Mouse (Mus musculus): ENCODE results near the gene Dhx58. TPM values are rescaled to one million over a fixed set of nuclear protein-coding genes. Genes with fewer than 3 reads are reported as not detected.

Gene Dhx58
- polyA plus RNA-seq, 1 experiment from 2014 or later: 4.3 TPM

DNA sequence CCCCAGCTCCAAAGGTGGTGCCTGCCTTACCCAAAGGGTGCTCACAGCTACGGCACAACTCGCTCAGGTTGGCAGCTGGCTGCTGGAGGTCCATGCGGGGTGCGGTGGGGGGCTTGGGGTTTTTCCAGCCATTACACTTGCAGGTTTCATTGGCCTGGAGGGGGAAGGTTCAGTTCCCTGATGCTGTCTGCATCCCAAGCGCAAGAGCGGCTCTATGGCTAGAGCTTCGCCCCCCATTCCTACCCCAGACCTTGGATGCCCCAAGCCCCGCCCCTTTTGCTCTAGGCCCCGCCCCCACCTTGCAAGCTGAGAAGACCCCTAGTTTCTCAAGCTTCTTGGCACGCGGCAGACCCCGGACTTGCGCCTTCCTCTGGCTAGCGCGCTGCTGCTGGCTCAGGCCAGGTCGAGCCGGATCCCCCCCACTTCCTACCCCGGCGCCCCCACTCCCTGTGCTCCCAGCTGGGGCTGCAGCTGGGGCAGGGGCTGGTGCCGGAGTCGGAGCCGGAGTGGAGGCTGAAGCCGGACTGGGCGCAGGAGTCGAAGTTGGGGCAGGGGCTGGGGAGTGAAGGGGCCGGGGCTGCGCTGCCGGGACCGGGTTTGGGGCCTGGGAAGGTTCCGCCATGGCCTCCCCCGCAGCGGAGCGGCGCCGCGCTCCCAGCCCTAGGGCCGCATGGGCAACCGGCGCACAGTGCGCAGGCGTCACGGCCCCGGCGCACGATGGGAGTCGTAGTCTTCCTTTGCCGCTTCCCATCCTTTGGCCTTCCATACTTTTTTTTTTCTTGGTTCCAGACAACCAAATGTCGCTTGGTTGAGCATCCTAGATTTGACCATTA is 7.9 kb upstream of the Dhx58 start, which contains the start of gene Kat2a:
TSS of gene Kat2a (minus strand) at position 683 of the 833 bp plus-strand sequence.
- peak within 1 kb of the TSS; percentile 99 for H3K9ac ChIP-seq (ENCODE audit: low read length)
- ATAC-seq (replicated peaks; ENCODE audit: low FRiP score) (peak; percentile 88), DNase-seq (ENCODE audit: low spot score) (peak; percentile 90)
- H3K4me1 ChIP-seq (replicated peaks; ENCODE audit: control insufficient read depth, insufficient read depth, low read length): peaks cover 12% of the 10 kb centered on the region
- peaks cover 6% of the 10 kb centered on the region; the same call in 1 of the 2 replicates for H3K36me3 ChIP-seq (ENCODE audit: control insufficient read depth, insufficient read depth, low read length)
- H3K9me3 ChIP-seq (ENCODE audit: control insufficient read depth, low read length): no peaks in the 10 kb centered on the region
- peak within 1 kb of the TSS; percentile 79 for H3K4me2 ChIP-seq (ENCODE audit: low read depth, low read length, severe bottlenecking)
- H3K27ac ChIP-seq (ENCODE audit: low read depth, low read length): peak within 1 kb of the TSS; percentile 74
- H3K27me3 ChIP-seq (ENCODE audit: control insufficient read depth, insufficient read depth, low read length): no peaks in the 10 kb centered on the region
- WGBS: 1% methylated on average over 48 of the region's 48 CpGs
- peak within 1 kb of the TSS; percentile 96 for H3K4me3 ChIP-seq (ENCODE audit: low read depth, low read length)

DNA sequence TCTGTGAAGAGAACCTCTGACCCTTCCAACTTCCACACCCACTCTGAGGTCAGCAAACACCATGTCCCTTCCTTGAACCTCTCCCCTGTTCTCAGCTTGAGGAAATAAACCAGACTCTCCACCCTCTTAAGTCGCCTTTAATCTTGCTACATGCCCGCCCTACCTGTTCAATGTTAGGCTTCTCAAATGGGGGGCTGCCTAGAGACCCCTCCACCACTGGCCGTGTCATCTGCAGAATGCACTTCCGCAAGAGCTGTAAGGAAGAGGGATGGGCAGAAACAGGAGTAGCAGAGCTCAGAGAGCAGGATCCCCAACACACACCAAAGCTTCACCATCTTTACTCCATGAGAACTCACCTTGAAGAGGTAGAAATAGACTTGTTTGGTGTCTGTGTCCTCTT is 6.9 kb upstream of the Dhx58 start:
- Histone ChIP-seq H3K4me2 (ENCODE audit: low read depth, low read length, severe bottlenecking) (peak overlapping the region; percentile 79; the same call in 1 of the 2 replicates), H3K4me3 (ENCODE audit: low read depth, low read length) (no peak overlapping the region), H3K4me1 (replicated peaks; ENCODE audit: control insufficient read depth, insufficient read depth, low read length) (peaks cover 12% of the 10 kb centered on the region), H3K36me3 (ENCODE audit: control insufficient read depth, insufficient read depth, low read length) (peaks cover 9% of the 10 kb centered on the region; the same call in 1 of the 2 replicates), H3K27ac (ENCODE audit: low read depth, low read length) (no peak overlapping the region), H3K27me3 (ENCODE audit: control insufficient read depth, insufficient read depth, low read length) (no peaks in the 10 kb centered on the region), H3K9me3 (ENCODE audit: control insufficient read depth, low read length) (no peaks in the 10 kb centered on the region), H3K9ac (ENCODE audit: low read length) (no peak overlapping the region)
- ATAC-seq (replicated peaks; ENCODE audit: low FRiP score) (no peak), DNase-seq (ENCODE audit: low spot score) (no peak)
- 96% methylated on average over 4 of the region's 4 CpGs for WGBS

DNA sequence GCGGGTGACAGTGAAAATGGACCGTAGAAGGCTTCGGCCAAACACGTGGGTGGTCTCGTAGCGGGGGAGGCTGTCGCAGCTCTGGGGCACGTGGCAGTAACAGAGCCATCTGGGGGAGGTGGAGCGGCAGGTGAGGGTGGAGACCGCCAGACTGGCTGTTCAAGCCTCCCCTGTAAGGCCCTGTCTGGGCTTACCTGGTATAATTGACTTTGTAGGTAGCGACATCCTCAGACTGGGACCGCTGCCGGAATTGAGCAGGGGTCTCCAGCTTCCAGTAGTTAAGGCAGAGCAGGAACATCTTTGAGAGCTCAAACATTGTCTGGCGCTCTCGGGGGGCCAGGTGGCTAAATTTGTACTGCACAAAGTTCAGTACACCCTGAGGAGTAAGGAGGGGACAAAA is 6.5 kb upstream of the Dhx58 start:
- Histone ChIP-seq H3K4me3 (ENCODE audit: low read depth, low read length) (no peak overlapping the region), H3K4me1 (replicated peaks; ENCODE audit: control insufficient read depth, insufficient read depth, low read length) (peaks cover 12% of the 10 kb centered on the region), H3K9me3 (ENCODE audit: control insufficient read depth, low read length) (no peaks in the 10 kb centered on the region), H3K9ac (ENCODE audit: low read length) (no peak overlapping the region), H3K27me3 (ENCODE audit: control insufficient read depth, insufficient read depth, low read length) (no peaks in the 10 kb centered on the region), H3K36me3 (ENCODE audit: control insufficient read depth, insufficient read depth, low read length) (peaks cover 9% of the 10 kb centered on the region; the same call in 1 of the 2 replicates), H3K4me2 (ENCODE audit: low read depth, low read length, severe bottlenecking) (no peak overlapping the region), H3K27ac (ENCODE audit: low read depth, low read length) (no peak overlapping the region)
- 95% methylated on average over 15 of the region's 15 CpGs for WGBS
- ATAC-seq (replicated peaks; ENCODE audit: low FRiP score): no peak
- no peak for DNase-seq (ENCODE audit: low spot score)

DNA sequence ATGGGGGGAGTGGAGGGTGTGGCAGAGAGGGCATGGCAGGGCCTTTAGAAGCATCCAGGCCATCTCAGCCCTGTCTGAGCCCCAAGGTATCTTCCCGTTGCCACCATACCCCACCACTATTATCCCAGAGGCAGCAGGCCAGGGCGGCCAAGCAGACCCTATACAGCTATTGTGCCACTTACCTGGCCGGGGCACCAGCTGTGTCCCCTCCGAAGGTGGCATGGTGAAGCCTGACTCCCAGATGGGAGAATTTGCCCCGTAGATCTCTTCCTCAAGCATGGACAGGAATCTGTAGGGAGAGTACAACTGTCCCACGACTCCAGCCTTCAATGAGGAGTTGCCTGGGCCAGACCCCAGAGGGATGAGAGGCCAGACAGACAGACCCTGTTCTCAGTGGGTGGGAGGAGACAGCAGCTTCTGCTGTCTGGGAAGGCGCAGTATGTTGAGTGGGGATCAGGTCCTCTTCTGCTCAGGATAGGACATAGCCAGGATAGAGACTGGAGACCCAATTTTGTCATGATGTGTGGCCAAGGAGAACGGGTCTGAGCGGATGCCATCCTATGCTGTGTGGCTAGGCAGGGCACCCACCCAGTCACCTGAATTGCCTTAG is 5.2 kb upstream of the Dhx58 start:
- DNase-seq (ENCODE audit: low spot score) (no peak), ATAC-seq (replicated peaks; ENCODE audit: low FRiP score) (no peak)
- peaks cover 10% of the 10 kb centered on the region for H3K4me1 ChIP-seq (replicated peaks; ENCODE audit: control insufficient read depth, insufficient read depth, low read length)
- WGBS: 89% methylated on average over 9 of the region's 9 CpGs
- no peak overlapping the region for H3K9ac ChIP-seq (ENCODE audit: low read length)
- no peak overlapping the region for H3K4me2 ChIP-seq (ENCODE audit: low read depth, low read length, severe bottlenecking)
- H3K4me3 ChIP-seq (ENCODE audit: low read depth, low read length): no peak overlapping the region
- H3K27ac ChIP-seq (ENCODE audit: low read depth, low read length): no peak overlapping the region
- no peaks in the 10 kb centered on the region for H3K27me3 ChIP-seq (ENCODE audit: control insufficient read depth, insufficient read depth, low read length)
- H3K36me3 ChIP-seq (ENCODE audit: control insufficient read depth, insufficient read depth, low read length): peaks cover 9% of the 10 kb centered on the region; the same call in 1 of the 2 replicates
- no peaks in the 10 kb centered on the region for H3K9me3 ChIP-seq (ENCODE audit: control insufficient read depth, low read length)

DNA sequence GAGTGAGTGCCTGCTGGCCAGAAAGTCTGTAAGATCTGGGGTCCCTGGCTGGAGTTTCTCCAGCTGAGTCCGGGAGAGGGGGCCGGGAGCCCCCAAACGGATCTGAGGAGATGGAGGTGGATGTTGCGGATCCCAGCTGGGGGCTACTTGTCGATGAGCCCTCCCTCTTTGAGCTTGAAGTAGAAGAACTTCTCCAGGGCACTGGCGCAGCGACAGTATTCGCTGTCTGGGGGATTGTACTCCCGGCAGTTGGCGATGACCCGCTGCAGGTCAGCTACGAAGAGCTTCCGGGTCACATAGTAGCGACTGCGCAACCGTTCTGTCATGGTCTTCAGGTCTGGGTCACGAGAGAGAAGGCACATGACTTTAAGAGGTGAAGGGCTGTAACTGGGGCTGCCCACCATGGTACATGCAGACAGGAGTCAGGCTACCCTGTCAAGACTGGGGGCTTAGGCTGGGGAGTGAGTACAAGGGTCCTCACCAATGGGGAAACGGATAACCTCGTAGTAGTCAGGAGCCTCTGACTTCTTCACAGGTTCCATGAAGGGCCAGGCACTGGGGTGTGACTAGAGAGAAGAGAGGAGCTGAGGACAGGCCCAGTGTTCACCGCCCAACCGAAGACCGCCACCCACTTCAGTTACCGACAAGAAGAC is 1.1 kb upstream of the Dhx58 start:
- H3K4me3 ChIP-seq (ENCODE audit: low read depth, low read length): no peak overlapping the region

DNA sequence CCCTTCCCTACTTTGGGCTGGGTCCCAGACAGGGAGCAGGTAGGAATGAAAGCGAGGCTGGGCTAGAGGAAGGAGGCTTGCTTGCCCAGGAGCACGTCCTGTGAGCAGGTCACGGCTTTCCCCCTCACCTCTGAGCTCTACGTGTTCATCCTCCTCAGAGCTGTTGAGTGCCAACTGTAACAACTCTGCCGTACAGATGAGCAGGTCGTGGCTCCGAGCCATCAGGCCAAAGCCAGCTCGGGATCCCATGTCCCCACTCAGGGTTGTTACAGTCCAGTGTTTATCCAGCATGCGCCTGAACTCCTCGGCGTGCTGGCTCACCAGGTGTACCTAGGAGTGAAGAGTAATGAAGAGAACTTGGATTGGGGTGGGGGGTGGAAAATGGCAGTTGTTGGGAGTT is 705 bp downstream of the Dhx58 start:
- Histone ChIP-seq H3K4me2 (ENCODE audit: low read depth, low read length, severe bottlenecking) (no peak overlapping the region), H3K4me1 (replicated peaks; ENCODE audit: control insufficient read depth, insufficient read depth, low read length) (0 out of 2 replicates have a peak, but pooled peaks cover 2% of the 10 kb centered on the region), H3K9ac (ENCODE audit: low read length) (no peak overlapping the region), H3K4me3 (ENCODE audit: low read depth, low read length) (no peak overlapping the region), H3K27ac (ENCODE audit: low read depth, low read length) (no peak overlapping the region), H3K9me3 (ENCODE audit: control insufficient read depth, low read length) (no peaks in the 10 kb centered on the region), H3K36me3 (ENCODE audit: control insufficient read depth, insufficient read depth, low read length) (peaks cover 3% of the 10 kb centered on the region; the same call in 1 of the 2 replicates), H3K27me3 (ENCODE audit: control insufficient read depth, insufficient read depth, low read length) (no peaks in the 10 kb centered on the region)
- ATAC-seq (replicated peaks; ENCODE audit: low FRiP score) (no peak), DNase-seq (ENCODE audit: low spot score) (no peak)
- WGBS: 74% methylated on average over 11 of the region's 11 CpGs

More for the DNA sequence above, 1.1 kb upstream of the Dhx58 start:
- no peak overlapping the region for H3K4me2 ChIP-seq (ENCODE audit: low read depth, low read length, severe bottlenecking)
- no peaks in the 10 kb centered on the region for H3K9me3 ChIP-seq (ENCODE audit: control insufficient read depth, low read length)
- H3K27me3 ChIP-seq (ENCODE audit: control insufficient read depth, insufficient read depth, low read length): no peaks in the 10 kb centered on the region
- ATAC-seq (replicated peaks; ENCODE audit: low FRiP score) (no peak), DNase-seq (ENCODE audit: low spot score) (no peak)
- no peak overlapping the region for H3K27ac ChIP-seq (ENCODE audit: low read depth, low read length)
- WGBS: 95% methylated on average over 23 of the region's 23 CpGs
- 0 out of 2 replicates have a peak, but pooled peaks cover 2% of the 10 kb centered on the region for H3K4me1 ChIP-seq (replicated peaks; ENCODE audit: control insufficient read depth, insufficient read depth, low read length)
- H3K9ac ChIP-seq (ENCODE audit: low read length): no peak overlapping the region
- peaks cover 9% of the 10 kb centered on the region; the same call in 1 of the 2 replicates for H3K36me3 ChIP-seq (ENCODE audit: control insufficient read depth, insufficient read depth, low read length)

DNA sequence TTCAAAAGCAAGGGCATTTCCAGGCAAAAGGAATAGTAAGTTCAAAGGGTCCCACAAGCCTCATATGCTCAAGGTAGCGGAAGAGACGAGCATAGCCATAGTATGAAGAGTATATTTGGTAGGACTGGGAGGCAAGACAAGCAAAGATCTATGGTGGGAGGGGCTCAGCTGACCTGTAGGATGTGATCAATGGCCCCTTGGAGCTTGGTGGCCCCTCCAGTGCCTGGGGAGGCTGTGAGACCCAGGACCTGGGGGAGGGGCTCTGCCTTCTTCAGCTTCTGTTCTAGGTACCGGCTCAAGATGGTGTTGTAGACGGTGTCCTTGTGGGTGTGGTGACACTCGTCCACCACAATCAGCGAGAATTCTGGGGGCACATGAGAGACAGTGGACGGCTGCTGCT is 1.2 kb downstream of the Dhx58 start:
- no peaks in the 10 kb centered on the region for H3K27me3 ChIP-seq (ENCODE audit: control insufficient read depth, insufficient read depth, low read length)
- DNase-seq (ENCODE audit: low spot score): no peak
- no peak for ATAC-seq (replicated peaks; ENCODE audit: low FRiP score)
- 49% methylated on average over 7 of the region's 7 CpGs for WGBS
- no peak overlapping the region for H3K4me2 ChIP-seq (ENCODE audit: low read depth, low read length, severe bottlenecking)
- peaks cover 3% of the 10 kb centered on the region; the same call in 1 of the 2 replicates for H3K36me3 ChIP-seq (ENCODE audit: control insufficient read depth, insufficient read depth, low read length)
- H3K9me3 ChIP-seq (ENCODE audit: control insufficient read depth, low read length): no peaks in the 10 kb centered on the region
- H3K4me3 ChIP-seq (ENCODE audit: low read depth, low read length): no peak overlapping the region
- no peak overlapping the region for H3K9ac ChIP-seq (ENCODE audit: low read length)
- H3K4me1 ChIP-seq (replicated peaks; ENCODE audit: control insufficient read depth, insufficient read depth, low read length): 0 out of 2 replicates have a peak, but pooled peaks cover 2% of the 10 kb centered on the region
- H3K27ac ChIP-seq (ENCODE audit: low read depth, low read length): no peak overlapping the region

DNA sequence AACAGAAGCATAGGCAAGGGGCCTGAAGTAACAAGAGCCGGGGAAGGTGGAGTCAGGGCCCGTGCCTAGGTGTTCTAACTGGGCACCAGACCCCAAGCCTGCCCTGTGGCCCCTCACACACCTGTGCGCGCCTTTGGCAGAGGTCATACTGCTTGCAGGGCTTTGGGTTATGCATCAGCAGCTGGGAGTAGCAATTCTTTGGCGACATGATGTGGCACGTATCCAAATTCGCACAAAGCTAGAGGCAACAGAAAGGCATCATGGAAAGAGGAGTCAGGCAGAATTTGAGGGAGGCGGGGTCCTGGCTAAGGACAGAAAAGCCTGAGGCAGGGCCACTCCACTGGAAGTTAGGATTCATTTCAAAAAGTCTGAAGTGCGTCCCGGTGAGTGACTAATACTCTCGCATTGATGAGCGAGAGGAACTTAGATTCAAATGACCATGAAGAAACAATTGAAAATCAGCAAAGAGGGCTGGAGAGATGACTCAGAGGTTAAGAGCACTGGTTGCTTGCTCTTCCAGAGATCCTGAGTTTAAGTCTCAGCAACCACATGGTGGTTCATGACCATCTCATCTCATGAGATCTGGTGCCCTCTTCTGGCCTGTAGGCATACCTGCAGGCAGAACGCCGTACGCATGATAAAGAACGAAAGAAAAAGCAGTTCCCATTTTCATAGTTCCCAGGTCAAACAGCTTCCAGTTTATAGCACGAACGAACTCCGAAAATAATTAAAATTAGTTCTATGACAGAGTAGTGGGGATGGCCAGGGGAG is 1.8 kb downstream of the Dhx58 start:
- H3K27ac ChIP-seq (ENCODE audit: low read depth, low read length): no peak overlapping the region
- no peak overlapping the region for H3K4me2 ChIP-seq (ENCODE audit: low read depth, low read length, severe bottlenecking)
- 35% methylated on average over 19 of the region's 19 CpGs for WGBS
- H3K4me3 ChIP-seq (ENCODE audit: low read depth, low read length): no peak overlapping the region
- DNase-seq (ENCODE audit: low spot score): peak; percentile 75
- H3K9ac ChIP-seq (ENCODE audit: low read length): no peak overlapping the region
- 0 out of 2 replicates have a peak, but pooled peaks cover 2% of the 10 kb centered on the region for H3K4me1 ChIP-seq (replicated peaks; ENCODE audit: control insufficient read depth, insufficient read depth, low read length)
- no peaks in the 10 kb centered on the region for H3K27me3 ChIP-seq (ENCODE audit: control insufficient read depth, insufficient read depth, low read length)
- H3K36me3 ChIP-seq (ENCODE audit: control insufficient read depth, insufficient read depth, low read length): peaks cover 3% of the 10 kb centered on the region; the same call in 1 of the 2 replicates
- H3K9me3 ChIP-seq (ENCODE audit: control insufficient read depth, low read length): no peaks in the 10 kb centered on the region
- ATAC-seq (replicated peaks; ENCODE audit: low FRiP score): 0 out of 2 replicates have a peak, but pooled peaks have one; percentile 46

All from forebrain, embryonic 11.5 days (tissue).